Mouse (Mus musculus) left cerebral cortex, postnatal 25 days (tissue): Measurements from ENCODE around the gene Gbp8. TPM values are rescaled to one million over a fixed set of nuclear protein-coding genes. Genes with fewer than 3 reads are reported as not detected.
A peak's percentile ranks its signal among the peaks of the same experiment; 100 is the strongest.
"Not testable (repeated sequence)": the region's sequence is repeated elsewhere in the genome, so short reads cannot be mapped to it uniquely, and the experiment has no call there.

Experiments
- DNase-seq, 2 experiments: peaks; one replicate each; pipeline ENCODE4 v3.0.0; 2022; ENCODE audit warnings: low spot score in 2 of 2, mixed read lengths in 1 of 2
- intact Hi-C: fragments of 180-260 bp; cut with DNase I; formaldehyde crosslinking; loops from one replicate; pipeline ENCODE4 v1.15.1; 2025
- total RNA-seq, 2 experiments: library from RNA; stranded (reverse); gene quantifications; 2 replicates each; pipeline ENCODE4 v1.2.3; 2021

The Gbp8 gene
- total RNA-seq, 2 experiments from 2014 or later = not detected

DNA sequence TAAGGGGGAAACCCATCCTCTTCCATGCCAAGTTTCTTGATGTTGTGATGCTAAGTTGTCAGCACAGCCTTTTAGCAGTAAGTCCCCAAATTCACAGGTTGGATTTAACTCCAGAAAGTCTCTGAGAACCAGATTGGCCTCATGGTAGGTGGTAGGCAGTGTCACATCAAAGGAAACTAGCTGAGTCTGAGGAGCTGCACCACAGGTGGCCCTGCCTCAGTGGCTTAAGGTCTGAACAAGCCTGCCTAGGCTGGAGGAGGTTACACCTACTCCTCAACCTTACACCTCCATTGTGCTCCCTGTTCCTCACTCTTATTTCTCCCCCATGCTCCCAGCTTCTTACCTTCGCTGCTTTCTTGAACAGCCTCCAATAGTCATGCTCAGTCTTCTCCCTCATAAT, 76.0 kb downstream of the Gbp8 start:
- intact Hi-C loops = no loop called here
- no peak for DNase-seq

DNA sequence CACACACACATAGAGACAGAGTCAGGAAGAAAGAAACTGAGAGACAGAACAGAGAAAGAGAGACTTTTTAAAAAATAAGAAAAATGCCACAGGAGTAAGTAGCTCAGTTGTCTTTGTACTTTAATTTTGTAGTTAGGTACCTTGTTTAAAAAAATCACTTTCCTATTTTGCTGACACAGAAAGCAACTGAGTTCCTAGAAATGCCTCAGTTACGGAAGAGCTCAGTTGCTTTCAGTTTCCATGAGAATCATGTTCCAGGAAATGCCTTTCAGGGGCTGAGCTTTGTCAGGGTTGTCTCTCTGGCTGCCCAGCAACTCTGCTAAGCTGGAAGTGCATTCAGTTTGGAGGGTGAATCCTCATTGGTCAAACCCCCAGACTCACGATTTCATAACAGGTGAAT, 76.9 kb downstream of the Gbp8 start:
- intact Hi-C loops = not testable (repeated sequence)

DNA sequence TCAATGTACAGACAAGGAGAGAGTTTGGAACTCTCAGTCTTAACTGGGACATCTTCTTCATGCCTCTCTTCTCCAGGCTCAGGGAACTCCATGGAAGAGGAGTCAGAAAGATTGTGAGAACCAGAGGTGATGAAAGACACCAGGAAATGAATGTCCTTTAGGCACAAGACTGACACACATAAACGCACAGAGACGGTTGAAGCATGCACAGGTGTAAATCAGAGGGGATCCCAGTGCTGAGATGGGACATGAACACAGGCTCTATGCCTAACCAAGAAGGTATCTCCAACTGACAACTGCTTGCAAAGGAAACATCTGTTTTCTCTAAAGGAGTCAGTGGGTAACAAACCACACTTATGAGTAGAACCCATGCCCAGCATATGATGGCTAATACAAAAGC, 79.1 kb downstream of the Gbp8 start:
- no peak for DNase-seq
- intact Hi-C loops = no loop called here

More for the DNA sequence above, 76.9 kb downstream of the Gbp8 start:
- not testable (repeated sequence) for DNase-seq

DNA sequence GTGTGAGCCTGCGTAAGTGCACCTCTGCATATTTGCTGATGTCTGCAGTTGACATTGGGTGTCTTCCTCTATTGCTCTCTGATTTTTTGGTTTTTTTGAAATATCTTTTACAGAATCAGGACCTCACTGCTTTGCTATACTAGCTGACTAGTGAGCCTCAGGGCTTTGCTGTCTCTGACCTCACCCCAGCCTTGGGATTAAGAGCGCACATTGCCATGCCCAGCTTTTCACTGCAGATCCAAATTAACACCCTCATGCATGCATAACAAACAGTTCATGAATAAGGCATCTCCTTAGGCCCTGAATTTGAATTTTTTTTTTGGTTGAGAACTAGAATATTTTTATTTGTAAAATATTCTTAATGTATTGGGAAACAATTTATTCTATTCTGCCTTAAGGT, 84.1 kb downstream of the Gbp8 start:
- intact Hi-C loops = no loop called here

DNA sequence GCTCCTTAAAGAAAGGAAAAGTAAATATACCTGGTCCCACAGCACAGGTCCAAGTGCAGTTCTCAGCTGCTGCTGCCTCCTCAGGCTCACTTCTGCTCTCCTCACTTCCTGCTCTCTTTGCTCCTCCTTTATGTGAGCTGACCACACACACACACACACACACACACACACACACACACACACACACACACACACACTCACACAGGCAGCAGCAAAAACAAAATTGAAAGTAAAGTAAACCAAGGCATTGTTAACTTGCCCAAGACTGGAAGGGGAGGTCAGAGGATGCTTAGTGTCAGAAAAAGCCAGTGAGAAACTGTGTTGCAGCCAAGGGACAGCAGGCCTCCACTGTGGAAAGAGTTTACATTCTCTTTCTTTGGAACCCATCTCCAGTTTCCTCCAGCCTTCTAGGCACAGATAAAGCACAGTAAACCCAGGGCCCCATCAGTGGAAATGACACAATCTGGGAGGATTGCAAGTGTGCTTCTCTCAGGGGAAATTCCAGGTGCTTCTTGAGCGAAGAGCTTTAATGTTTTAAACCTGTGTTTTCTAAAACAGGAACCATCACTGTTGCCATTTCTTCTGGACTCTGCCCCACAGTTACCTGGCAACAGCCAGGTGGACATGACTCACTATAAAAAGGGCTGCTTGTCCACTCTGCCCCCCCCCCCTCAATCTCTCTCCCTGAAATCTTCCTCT, 85.7 kb downstream of the Gbp8 start:
- intact Hi-C loops, DNase-seq: not testable (repeated sequence)

More for the DNA sequence above, 84.1 kb downstream of the Gbp8 start:
- no peak for DNase-seq

DNA sequence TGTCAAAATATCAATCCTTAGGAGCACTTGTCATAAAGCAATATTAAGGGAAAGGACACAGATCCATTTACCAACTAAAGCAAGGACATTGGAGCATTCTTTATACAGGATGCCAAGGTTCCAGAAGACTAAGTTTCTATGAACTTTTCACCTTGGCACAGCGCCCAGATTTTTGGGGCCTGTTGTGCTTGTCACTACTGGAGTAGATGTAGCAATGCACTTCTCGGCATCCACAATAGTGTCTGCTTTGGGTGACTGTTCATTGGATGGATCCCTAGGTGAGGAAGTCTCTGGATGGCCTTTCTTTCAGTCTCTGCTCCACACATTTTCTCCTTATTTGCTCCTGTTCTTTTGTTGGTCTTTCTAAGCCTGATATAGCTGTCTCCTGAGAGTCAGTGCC, 107.0 kb downstream of the Gbp8 start:
- DNase-seq = no peak
- intact Hi-C loops = no loop called here

DNA sequence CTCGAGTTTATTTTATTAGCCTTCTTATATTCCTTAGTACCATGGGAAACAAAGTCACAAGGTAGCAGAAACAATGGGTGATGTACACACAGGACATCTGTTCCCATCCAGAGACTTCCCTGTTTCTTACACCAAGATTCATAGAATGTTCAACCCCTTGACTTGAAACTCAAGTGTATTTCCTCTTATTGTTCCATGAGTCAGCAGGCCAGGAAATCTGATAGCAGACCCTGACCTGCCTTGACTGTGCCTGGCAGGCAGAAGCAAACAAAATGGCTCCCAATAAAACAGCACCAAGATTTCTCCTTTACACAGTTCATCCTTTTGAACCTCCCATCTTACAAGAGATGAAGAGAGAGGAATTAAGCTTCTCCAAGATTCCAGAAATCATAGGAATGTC, 126.8 kb downstream of the Gbp8 start:
- no peak for DNase-seq
- intact Hi-C loops = no loop called here

DNA sequence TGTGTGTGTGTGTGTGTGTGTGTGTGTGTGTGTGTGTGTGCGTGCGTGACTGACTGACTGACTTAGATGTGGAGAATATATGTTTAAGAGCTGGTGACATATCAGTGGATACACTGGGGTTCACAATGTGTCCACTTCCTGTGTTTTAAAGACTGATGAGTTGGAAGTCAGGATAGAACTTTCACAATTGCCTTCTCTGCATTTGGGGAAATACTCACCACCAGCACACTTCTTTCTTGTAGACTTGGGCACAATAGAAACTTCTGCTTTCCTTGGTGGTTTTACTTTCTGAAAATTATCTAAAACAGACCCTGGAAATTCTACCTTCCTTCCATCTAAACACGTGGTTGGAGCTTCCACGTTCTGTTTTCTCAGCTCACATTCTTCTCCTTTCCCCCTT, 127.8 kb downstream of the Gbp8 start:
- intact Hi-C loops = no loop called here
- DNase-seq = no peak

DNA sequence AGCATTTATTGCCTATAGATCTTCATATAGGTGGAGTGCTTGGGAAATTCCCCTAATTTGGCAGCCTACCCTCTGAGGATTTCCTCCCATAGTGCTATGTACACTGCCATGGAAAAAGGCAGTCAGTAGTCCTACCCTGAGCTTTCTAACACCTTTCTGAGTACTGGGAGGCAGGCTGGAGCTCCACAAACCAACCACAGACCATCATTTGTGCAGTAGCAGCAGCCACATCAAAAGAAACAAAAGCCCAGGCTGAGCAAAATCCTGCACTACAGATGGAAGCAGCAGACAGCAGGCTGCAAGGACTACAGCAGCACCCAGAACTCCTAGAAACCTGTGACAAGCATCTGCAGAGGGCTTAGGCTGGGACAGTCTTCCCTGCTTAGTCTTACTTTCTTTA, 129.0 kb downstream of the Gbp8 start:
- DNase-seq = no peak
- intact Hi-C loops = no loop called here

DNA sequence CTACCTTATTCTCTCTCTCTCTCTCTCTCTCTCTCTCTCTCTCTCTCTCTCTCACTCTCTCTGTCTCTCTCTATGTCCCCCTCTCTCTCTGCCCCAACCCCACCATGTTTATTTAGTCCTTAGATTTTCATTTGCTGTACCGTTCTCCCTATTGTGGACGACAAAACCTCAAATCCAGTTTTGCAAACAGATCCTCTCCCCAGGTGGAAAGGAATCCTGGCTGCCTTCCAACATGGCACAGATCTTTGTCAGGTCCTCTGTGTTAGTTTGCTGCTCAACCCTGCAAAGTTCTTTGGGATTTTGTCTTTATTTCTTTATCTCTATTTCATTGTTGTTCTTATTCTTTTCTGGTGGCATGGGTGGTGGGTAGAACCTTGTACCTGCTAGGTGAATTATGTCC, 149.9 kb downstream of the Gbp8 start:
- intact Hi-C loops = loop anchor here (5.0 kb wide), 1 partner anchor 168 kb away; no protein-coding TSS in a partner anchor
- no peak for DNase-seq

DNA sequence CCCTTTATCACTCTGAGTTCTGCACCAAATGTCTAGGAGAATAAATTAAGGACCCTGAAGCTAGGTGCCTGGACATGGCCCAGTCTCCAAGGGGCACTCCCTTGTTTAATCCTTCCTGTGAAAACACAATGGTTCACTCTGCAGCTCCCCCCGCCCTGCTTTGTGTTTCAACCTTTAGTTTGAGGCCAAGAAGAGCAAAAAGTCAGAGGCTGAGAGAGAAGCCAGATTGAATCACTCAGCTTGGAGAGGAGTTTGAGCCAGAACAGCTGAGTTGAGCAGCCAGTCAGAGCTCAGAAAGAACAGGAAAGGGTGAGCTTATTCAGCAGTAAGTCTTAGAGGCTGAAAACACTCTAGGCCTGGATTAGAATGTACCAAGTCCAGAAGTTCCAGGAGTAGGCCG, 151.3 kb downstream of the Gbp8 start:
- intact Hi-C loops = loop anchor here (2.0 to 5.0 kb wide), 2 partner anchors 169 to 335 kb away; no protein-coding TSS in a partner anchor

DNA sequence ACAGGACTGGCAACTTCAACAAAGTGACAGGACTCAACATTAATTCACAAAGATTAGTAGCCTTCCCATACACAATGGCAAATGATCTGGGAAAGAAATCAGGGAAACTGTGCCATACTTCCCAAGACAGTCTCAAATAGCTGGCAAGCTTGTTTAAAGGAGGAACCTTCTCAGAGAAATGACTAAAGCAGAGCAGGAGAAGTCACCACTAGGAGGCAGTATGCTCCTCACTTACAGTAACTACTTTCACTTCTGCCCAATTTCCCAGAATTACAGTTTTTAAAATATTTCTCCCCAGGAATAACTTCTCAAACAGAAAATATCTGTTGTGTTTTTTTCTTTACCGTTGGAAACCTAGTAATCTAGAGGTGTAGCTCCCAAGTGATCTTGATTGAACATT, 152.6 kb downstream of the Gbp8 start:
- DNase-seq = peak; percentile 17 to 40
- intact Hi-C loops = loop anchor here (2.0 to 5.0 kb wide), 2 partner anchors 171 to 336 kb away; no protein-coding TSS in a partner anchor

More for the DNA sequence above, 151.3 kb downstream of the Gbp8 start:
- no peak for DNase-seq

DNA sequence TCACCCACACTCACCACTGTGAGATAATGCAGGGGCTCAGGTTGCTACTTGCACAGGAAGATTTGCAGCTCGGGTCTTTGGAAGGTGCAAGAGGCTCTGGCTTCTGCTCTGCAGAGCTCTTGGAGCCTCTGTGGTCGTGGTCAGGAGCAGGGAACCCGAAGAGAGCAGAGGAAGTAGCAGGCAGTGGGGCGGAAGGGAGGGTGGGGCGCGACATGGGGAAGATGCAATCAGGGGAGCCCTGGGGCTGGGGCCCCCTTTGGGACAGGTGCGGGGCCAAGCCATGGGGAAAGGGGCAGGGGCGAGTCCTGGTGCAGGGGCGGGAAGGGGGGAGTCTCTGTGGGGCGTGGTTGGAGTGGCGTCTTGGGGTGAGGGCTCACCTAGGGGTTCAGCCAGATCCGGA, 156.8 kb downstream of the Gbp8 start, which contains the start of gene Abcg3:
Gene Abcg3, minus strand, starts transcription at position 184 of the 400 bp plus-strand sequence.
- intact Hi-C loops = no loop called here
- DNase-seq = no peak

DNA sequence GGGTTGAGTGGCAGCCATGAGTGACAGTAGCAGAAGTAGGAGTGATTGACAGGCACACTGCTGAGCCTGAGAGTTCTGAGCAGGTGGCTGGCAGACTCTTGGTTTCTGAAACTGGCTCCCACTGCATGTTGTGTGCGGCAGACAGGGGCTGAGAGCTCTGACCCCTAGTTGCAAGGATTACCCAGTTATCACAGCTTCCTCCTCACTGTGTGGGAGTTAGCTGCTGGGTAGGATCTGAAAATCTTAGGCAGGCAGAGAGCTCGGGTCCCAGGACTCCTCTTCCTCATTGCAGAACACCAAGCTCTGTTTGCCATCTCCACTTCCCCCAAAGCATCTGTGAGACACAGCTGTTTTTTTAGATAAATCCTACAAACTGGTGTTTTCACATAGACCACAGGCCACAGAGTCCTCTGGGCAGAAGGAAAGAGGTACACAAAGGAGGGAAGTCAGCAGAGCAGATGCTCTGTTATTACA, 160.3 kb downstream of the Gbp8 start:
- intact Hi-C loops = no loop called here
- DNase-seq = peak in 1 of 2 experiments; percentile 1

Other genes with a start within 250 kb of the Gbp8 start
- gene Abcg3, start 156.8 kb downstream of the Gbp8 start, total RNA-seq = under 1 TPM in 1 of 2 experiments, not detected in 1; 0.11 TPM
- gene Gbp9, start within 50 bp of the Gbp8 start, total RNA-seq = 1 to 10 TPM; 1.9 to 2.6 TPM
- gene Gbp4, start within 50 bp of the Gbp8 start, total RNA-seq = 1 to 10 TPM in 1 of 2 experiments, under 1 TPM in 1; 0.89 to 1.4 TPM
- not detected for gene Gbp10, start 100.0 kb upstream of the Gbp8 start, total RNA-seq
- under 1 TPM in 1 of 2 experiments, not detected in 1; 0.34 TPM for gene Gm43302, start 154.2 kb upstream of the Gbp8 start, total RNA-seq
- gene Gbp6, start 154.2 kb upstream of the Gbp8 start, total RNA-seq = under 1 TPM in 1 of 2 experiments, not detected in 1; 0.57 TPM